Mouse (Mus musculus): ENCODE data around the gene Cab39. TPM values are rescaled to one million over a fixed set of nuclear protein-coding genes. Genes with fewer than 3 reads are reported as not detected.

The Cab39 gene
- total RNA-seq, 2 experiments from 2014 or later: 134 to 148 TPM

DNA sequence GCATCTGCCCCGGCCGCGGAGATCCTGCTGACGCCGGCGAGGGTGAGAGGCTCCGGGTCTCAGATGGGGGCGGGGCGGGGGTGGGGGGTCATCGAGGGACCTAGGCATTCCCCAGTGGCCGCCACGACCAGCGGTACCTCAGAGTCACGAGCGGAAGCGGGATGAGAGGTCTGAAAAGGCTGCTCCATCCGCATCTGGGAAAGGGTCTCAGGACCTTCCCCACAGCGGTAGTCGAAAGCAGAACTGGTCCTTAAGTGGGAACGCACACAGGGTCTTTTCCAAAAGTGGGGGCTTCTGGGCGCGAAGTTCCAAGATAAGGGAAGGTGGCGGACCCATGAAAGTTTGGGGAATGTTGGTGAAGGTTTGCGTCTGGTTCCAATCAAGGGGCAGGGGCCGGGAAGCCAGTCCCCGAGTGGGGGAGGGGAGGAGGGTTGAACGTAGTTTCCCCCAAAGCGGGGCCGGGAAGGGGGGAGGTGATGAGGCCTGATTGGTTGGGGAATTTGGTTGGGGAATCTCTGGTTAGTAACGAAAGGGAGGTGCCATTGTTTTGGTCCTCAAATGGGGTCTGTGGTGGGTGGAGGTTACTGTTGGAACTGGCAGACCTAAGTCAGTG, 101.6 kb downstream of the Cab39 start:
- intact Hi-C loops (cut with DNase I): loop anchor here (2.0 to 5.0 kb wide), 2 partner anchors 37 to 42 kb away; no protein-coding TSS in a partner anchor
- DNase-seq (ENCODE audit: extremely low spot score in 1 of 2, low spot score in 2 of 2): peak in 1 of 2 experiments; percentile 86

DNA sequence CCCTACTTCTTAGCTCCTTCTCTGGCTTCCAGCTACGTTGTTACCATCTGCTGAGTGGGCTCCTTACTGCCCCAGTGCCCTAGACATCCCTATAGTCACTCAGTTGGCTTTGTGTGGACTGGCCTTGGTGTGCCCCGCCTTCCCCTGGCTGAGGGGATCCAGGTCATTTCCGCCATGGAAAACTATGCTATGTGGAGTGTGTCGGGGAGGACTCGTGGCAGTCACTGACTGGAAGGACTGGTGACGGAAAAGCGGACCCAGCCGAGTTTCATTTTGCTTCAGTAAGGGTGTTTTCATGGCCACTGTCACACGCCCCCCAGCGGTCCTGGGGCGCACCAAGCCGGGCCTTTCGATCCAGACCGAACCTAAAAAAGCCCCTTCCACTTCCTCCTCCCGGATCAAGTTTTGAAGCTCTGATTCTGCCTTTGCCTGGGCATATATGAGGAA, 102.2 kb downstream of the Cab39 start:
- intact Hi-C loops (cut with DNase I): loop anchor here (2.0 to 5.0 kb wide), 2 partner anchors 37 to 43 kb away; no protein-coding TSS in a partner anchor
- peak in 1 of 2 experiments; percentile 80 for DNase-seq (ENCODE audit: extremely low spot score in 1 of 2, low spot score in 2 of 2)

DNA sequence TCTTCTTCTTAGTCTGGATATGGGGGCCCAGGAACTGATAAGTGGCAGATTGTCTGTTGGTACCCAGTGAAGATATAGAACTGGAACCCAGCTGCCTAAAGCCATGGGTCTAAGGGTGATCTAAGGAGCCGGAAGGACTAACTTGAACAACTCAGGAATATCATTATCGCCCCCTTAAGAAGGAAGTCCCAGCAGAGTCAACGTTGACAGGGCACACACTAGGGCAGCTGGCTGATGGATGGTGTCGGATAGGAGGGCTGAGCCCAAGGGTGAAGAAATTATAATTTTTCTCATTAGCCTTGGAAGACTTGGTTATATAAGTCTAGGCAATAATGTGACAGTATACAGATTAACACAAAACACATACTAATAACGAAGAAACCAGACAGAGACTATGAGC, 102.9 kb downstream of the Cab39 start:
- no peak for DNase-seq (ENCODE audit: extremely low spot score in 1 of 2, low spot score in 2 of 2)
- intact Hi-C loops (cut with DNase I): loop anchor here (5.0 kb wide), 1 partner anchor 36 kb away; no protein-coding TSS in a partner anchor

- DNase-seq (ENCODE audit: extremely low spot score in 1 of 2, low spot score in 2 of 2): peak in 1 of 2 experiments; percentile 24
- intact Hi-C loops (cut with DNase I): loop anchor here (5.0 kb wide), 1 partner anchor 35 kb away; no protein-coding TSS in a partner anchor
Observed at GRCm38 (mm10) chr1:85896781-85897700, 103.8 kb downstream of the Cab39 start.

GRCm38 (mm10) chr1:85897901-85898760, 104.9 kb downstream of the Cab39 start:
- intact Hi-C loops (cut with DNase I): loop anchor here (5.0 kb wide), 1 partner anchor 34 kb away; no protein-coding TSS in a partner anchor
- DNase-seq (ENCODE audit: extremely low spot score in 1 of 2, low spot score in 2 of 2): no peak

DNA sequence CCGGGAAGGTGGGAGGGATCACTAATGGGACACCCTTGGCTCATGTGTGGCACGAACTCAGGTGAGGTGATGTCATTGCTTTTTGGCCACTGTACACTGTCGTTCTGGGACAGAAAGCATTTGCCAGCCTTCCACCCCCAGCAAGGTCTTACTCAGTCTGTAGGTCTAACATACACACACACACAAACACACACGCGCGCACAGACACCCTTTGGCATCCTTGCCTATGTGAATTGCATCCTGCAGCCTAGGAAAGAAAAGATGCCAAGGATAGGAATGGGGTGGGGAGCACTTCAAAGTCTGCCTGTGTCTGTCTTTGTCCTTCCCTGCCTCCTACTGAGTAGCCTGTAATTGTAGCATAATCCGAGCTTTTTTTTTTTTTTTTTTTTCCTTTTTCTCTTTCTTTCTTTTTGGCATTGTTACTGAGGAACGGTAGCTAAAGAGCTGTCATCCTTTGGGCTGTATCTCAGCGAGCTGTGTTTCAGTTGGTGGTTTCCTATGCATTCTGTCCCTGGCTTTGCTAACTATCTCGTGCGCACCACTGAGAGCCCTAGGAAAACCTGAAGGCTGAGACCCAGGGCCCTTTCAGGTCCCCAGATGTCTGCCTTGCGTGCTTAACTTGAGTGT, 105.6 kb downstream of the Cab39 start:
- intact Hi-C loops (cut with DNase I): loop anchor here (5.0 kb wide), 1 partner anchor 33 kb away; no protein-coding TSS in a partner anchor
- DNase-seq (ENCODE audit: extremely low spot score in 1 of 2, low spot score in 2 of 2): no peak

- intact Hi-C loops (cut with DNase I): loop anchor here (5.0 kb wide), 1 partner anchor 33 kb away; no protein-coding TSS in a partner anchor
Observed at GRCm38 (mm10) chr1:85899388-85899761, 106.1 kb downstream of the Cab39 start.

DNA sequence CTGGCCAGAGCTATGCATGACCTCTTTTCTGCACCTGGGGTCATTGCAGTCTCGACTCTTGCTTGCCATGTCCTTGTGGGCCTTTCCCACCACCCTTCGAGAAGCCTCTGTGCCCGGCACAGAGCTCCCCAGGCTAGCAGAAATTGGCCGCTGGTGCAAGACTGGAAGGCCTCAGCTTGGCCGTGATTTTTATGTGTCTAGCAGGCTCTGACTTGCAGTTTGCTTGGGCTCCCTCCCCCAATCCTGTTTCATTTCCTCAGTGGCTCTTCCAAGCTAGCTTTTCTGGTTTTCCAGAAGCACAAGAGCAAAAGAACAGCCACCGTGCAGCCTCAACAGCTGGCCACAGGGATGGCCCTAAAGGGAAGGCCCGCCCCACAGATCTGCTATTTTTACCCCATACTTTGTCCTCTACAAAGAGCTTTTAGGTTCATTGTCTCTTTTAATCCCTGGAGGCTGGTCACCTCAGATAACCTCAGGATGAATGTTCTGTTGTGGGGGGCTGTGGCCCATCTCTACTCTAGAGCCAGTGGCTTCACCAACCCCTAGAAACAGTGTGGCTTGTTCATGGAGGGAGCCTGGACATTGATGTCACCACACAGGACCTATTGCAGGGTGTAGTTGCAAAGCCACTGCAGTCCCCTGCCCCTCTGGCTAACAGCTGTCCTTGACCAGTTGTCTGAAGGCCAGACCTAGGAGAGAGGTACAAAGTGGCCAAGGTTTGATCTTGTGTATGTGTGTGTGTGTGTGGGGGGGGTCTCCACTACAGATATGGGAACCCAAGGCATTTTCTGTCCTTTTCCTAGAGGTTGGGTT, 107.5 kb downstream of the Cab39 start:
- intact Hi-C loops (cut with DNase I): no loop called here
- no peak for DNase-seq (ENCODE audit: extremely low spot score in 1 of 2, low spot score in 2 of 2)

More at GRCm38 (mm10) chr1:85899388-85899761, 106.1 kb downstream of the Cab39 start:
- no peak for DNase-seq (ENCODE audit: extremely low spot score in 1 of 2, low spot score in 2 of 2)

Small RNAs within 50 kb of the gene (microRNA-seq; reads per million reads assigned to microRNA genes)
- gene Gm25472 (not detected), gene Mir8096 (not detected)

Other genes starting within 250 kb of the Cab39 start
- gene G530012D18Rik, start 217.8 kb upstream of the Cab39 start, total RNA-seq (2021): not detected
- gene Sp110, start 194.6 kb upstream of the Cab39 start, total RNA-seq (2021): under 1 TPM; 0.51 to 0.95 TPM
- 1 to 10 TPM in 1 of 2 experiments, under 1 TPM in 1; 0.79 to 1.1 TPM for gene Sp140, start 193.1 kb upstream of the Cab39 start, total RNA-seq (2021)
- gene Sp100, start 143.5 kb upstream of the Cab39 start, total RNA-seq (2021): under 1 TPM in 1 of 2 experiments, not detected in 1; 0.61 TPM
- gene A630001G21Rik, start 14.8 kb upstream of the Cab39 start, total RNA-seq (2021): under 1 TPM; 0.49 to 0.91 TPM
- 100 to 1,000 TPM; 258 to 275 TPM for gene Itm2c, start 100.8 kb downstream of the Cab39 start, total RNA-seq (2021)
- 1 to 10 TPM; 6.3 to 7.8 TPM for gene 4933407L21Rik, start 135.0 kb downstream of the Cab39 start, total RNA-seq (2021)
- gene Gpr55, start 167.6 kb downstream of the Cab39 start, total RNA-seq (2021): under 1 TPM in 1 of 2 experiments, not detected in 1; 0.08 TPM
- gene Spata3, start 223.4 kb downstream of the Cab39 start, total RNA-seq (2021): under 1 TPM; 0.62 to 0.89 TPM

All from left cerebral cortex, postnatal 10 days (tissue).